Mouse (Mus musculus) heart, adult 2 months (tissue): ENCODE data around the gene Glce.

Experiments used
- CTCF ChIP-seq: fragments of 200-600 bp; IDR thresholded peaks from 2 replicates; pipeline ENCODE4 v1.8.1; 2022; ENCODE audit warnings: antibody characterized with exemption, mild to moderate bottlenecking, moderate library complexity
- EP300 ChIP-seq: fragments of 200-500 bp; IDR thresholded peaks from 2 replicates; pipeline ENCODE4 v1.6.1; 2011; ENCODE audit warnings: low read depth, low read length, control low read depth; ENCODE audit not compliant: insufficient read depth
- POLR2A ChIP-seq: fragments of 200-500 bp; IDR thresholded peaks from 2 replicates; pipeline ENCODE4 v1.6.1; 2011; ENCODE audit warnings: mild to moderate bottlenecking, low read depth, low read length, control low read depth; ENCODE audit not compliant: insufficient read depth

DNA sequence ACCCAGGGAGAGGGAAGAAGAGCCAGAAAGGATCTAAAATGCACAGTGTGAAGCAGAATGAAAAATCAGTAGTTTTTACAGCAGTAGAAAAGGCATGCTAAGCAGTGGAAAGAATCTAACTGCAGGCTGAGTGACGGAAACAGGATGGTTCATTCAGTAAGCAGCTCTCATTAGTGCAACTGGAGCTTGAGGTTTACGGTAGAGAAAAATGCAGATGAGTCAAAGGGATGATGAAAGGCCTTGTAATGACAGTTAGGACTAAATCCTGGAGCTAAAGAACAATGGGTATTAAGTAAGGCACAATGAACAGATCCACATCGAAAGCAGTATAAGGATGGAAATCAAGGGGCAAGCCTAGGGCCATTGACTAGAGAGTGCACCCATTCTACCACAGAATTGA lies 3.7 kb downstream of the Glce start:
- TF ChIP-seq CTCF (no peak), EP300 (no peak), POLR2A (no peak)
